ENCODE assay signal across 9 mouse cellular contexts in the genomic region with DNA sequence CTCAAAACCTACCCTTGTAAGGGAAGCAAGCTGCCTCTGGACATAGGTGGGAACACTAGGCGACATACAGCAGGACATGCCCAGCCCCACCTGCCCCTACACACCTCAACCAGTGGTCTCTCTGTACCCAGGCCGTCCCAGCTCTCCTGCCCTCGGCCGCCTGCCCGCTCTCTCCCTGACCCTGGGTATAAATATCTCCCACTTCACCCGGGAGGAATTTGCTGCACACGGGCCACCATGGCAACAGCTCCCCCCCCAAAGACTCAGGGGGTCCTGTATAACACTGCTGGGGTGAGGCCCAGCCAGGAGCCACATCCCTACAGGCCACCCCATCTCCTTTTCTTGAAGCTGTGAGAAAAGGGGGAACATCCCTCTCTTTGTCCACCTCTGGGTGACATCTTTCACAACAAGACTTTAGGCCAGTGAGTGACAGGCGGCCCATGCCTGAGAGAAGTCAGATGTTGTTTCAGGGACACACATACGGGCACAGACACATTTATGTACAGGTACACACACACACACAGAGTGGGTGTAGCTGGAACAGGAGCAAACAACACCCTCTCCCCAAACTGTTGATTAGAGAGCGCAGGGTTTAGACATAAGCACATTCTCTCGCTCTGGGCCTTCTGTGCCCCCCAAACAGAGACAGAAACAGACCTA. TPM values are rescaled to one million over a fixed set of nuclear protein-coding genes. Genes with fewer than 3 reads are reported as not detected.
DNase-seq lines count a peak whose midpoint lies in the region; ATAC-seq lines count a peak whose summit lies in the region.
"Had no signal": no experiment of that assay in that cellular context is flagged by ENCODE, and none has a peak within 500 bp of the region (broad histone marks: within the 10 kb centered on the region; RNA-seq: fewer than 3 reads in every experiment).

No protein-coding gene starts in this region.

- DNase-seq in adrenal gland, postnatal 14 days: peak; percentile 61
- DNase-seq in frontal cortex, adult 2 months (ENCODE audit: extremely low spot score in 1 of 2, low spot score in 1 of 2): no peak
- no peak for DNase-seq in frontal cortex, postnatal 36 days (ENCODE audit: low spot score in 2 of 2)
- DNase-seq in B cell, adult 2 months: no peak

- no peaks in the 10 kb centered on the region; the same call in 1 of the 2 replicates for H3K4me1 ChIP-seq in erythroblast, embryonic 14.5 days (ENCODE audit: control insufficient read depth)
- peaks cover 67% of the 10 kb centered on the region for H3K4me1 ChIP-seq in heart, embryonic 12.5 days (replicated peaks)
- peaks cover 69% of the 10 kb centered on the region for H3K4me1 ChIP-seq in limb, embryonic 15.5 days

- 22% methylated on average over 11 of the region's 11 CpGs for WGBS in heart, embryonic 12.5 days
- 43% methylated on average over 11 of the region's 11 CpGs for WGBS in limb, embryonic 15.5 days

- peak overlapping the region; percentile 71 for H3K9ac ChIP-seq in heart, embryonic 12.5 days
- peak overlapping the region; percentile 32; the same call in 1 of the 2 replicates for H3K9ac ChIP-seq in limb, embryonic 15.5 days

- H3K4me2 ChIP-seq in heart, embryonic 12.5 days: peak overlapping the region; percentile 75
- H3K4me2 ChIP-seq in limb, embryonic 15.5 days: peak overlapping the region; percentile 53

- H3K4me3 ChIP-seq in erythroblast, embryonic 14.5 days (replicated peaks): peak overlapping the region; percentile 26
- peak overlapping the region; percentile 42 for H3K4me3 ChIP-seq in heart, embryonic 12.5 days
- peak overlapping the region; percentile 40 for H3K4me3 ChIP-seq in limb, embryonic 15.5 days

- H3K36me3 ChIP-seq in erythroblast, embryonic 14.5 days (ENCODE audit: control insufficient read depth): no peaks in the 10 kb centered on the region
- no peaks in the 10 kb centered on the region for H3K36me3 ChIP-seq in heart, embryonic 12.5 days
- H3K36me3 ChIP-seq in limb, embryonic 15.5 days: no peaks in the 10 kb centered on the region

- no peak for ATAC-seq in erythroblast, adult 5-6 weeks (replicated peaks; ENCODE audit: low FRiP score, poor library complexity, severe bottlenecking)
- peak; percentile 26 for ATAC-seq in heart, embryonic 12.5 days (ENCODE audit: insufficient number of reproducible peaks, low FRiP score)
- ATAC-seq in limb, embryonic 15.5 days (ENCODE audit: insufficient number of reproducible peaks, low FRiP score, low TSS enrichment, low read depth): no peak

- peaks cover 37% of the 10 kb centered on the region for H3K27me3 ChIP-seq in erythroblast, embryonic 14.5 days (ENCODE audit: control insufficient read depth)
- H3K27me3 ChIP-seq in heart, embryonic 12.5 days (replicated peaks): peaks cover 27% of the 10 kb centered on the region
- peaks cover 48% of the 10 kb centered on the region for H3K27me3 ChIP-seq in limb, embryonic 15.5 days

- H3K27ac ChIP-seq in heart, embryonic 12.5 days (ENCODE audit: poor library complexity, severe bottlenecking): peak overlapping the region; percentile 96
- H3K27ac ChIP-seq in limb, embryonic 15.5 days: peak overlapping the region; percentile 73

- H3K9me3 ChIP-seq in erythroblast, embryonic 14.5 days (ENCODE audit: control insufficient read depth, low read length): no peaks in the 10 kb centered on the region
- H3K9me3 ChIP-seq in heart, embryonic 12.5 days (replicated peaks): no peaks in the 10 kb centered on the region
- H3K9me3 ChIP-seq in limb, embryonic 15.5 days: no peaks in the 10 kb centered on the region

RNA-seq across cellular contexts. Expression of a gene that starts 2.2 kb away (rescaled TPM):
- 0.28 and 1.7 TPM in 2 replicates for polyA plus RNA-seq in erythroblast, embryonic 14.5 days (2012)
- not detected in 2 replicates for total RNA-seq in erythroblast, adult 5-6 weeks (2015; ENCODE audit: low replicate concordance)
- not detected in 2 replicates for total RNA-seq in erythroblast, adult 5-6 weeks (2017; ENCODE audit: low replicate concordance)
- total RNA-seq in adrenal gland, postnatal 14 days (2021): 340 and 374 TPM in 2 replicates
- 927 and 934 TPM in 2 replicates for polyA plus RNA-seq in heart, embryonic 12.5 days (2016; fragmentation: Nextera tagmentation; extraction: Ambion mirVana)
- polyA plus RNA-seq in limb, embryonic 15.5 days (2015; fragmentation: Nextera tagmentation; extraction: Ambion mirVana): 107 and 155 TPM in 2 replicates
- polyA plus RNA-seq in frontal cortex, adult 2 months (2012; rRNA removed): 127 and 169 TPM in 2 replicates

RNA-seq across cellular contexts. Expression of a gene that starts 3.5 kb away (rescaled TPM):
- polyA plus RNA-seq in erythroblast, embryonic 14.5 days (2012): not detected in 2 replicates
- not detected in 2 replicates for total RNA-seq in erythroblast, adult 5-6 weeks (2015; ENCODE audit: low replicate concordance)
- total RNA-seq in erythroblast, adult 5-6 weeks (2017; ENCODE audit: low replicate concordance): not detected in 2 replicates
- 3.6 and 10.7 TPM in 2 replicates for total RNA-seq in adrenal gland, postnatal 14 days (2021)
- 1.4 and 1.7 TPM in 2 replicates for polyA plus RNA-seq in heart, embryonic 12.5 days (2016; fragmentation: Nextera tagmentation; extraction: Ambion mirVana)
- polyA plus RNA-seq in limb, embryonic 15.5 days (2015; fragmentation: Nextera tagmentation; extraction: Ambion mirVana): 13.1 and 19.0 TPM in 2 replicates
- 188 and 275 TPM in 2 replicates for polyA plus RNA-seq in frontal cortex, adult 2 months (2012; rRNA removed)
- polyA plus RNA-seq: C2C12 had no signal

RNA-seq across cellular contexts. Expression of a gene that starts 4.4 kb away (rescaled TPM):
- 0.03 TPM in 1 of 2 replicates, not detected in the other for polyA plus RNA-seq in erythroblast, embryonic 14.5 days (2012)
- not detected in 2 replicates for total RNA-seq in erythroblast, adult 5-6 weeks (2015; ENCODE audit: low replicate concordance)
- not detected in 2 replicates for total RNA-seq in erythroblast, adult 5-6 weeks (2017; ENCODE audit: low replicate concordance)
- total RNA-seq in adrenal gland, postnatal 14 days (2021): 5.6 TPM in 2 replicates
- 0.14 TPM in 1 of 2 replicates, not detected in the other for polyA plus RNA-seq in heart, embryonic 12.5 days (2016; fragmentation: Nextera tagmentation; extraction: Ambion mirVana)
- 0.58 and 0.88 TPM in 2 replicates for polyA plus RNA-seq in limb, embryonic 15.5 days (2015; fragmentation: Nextera tagmentation; extraction: Ambion mirVana)
- polyA plus RNA-seq in frontal cortex, adult 2 months (2012; rRNA removed): 28.1 and 31.7 TPM in 2 replicates

RNA-seq across cellular contexts. Expression of a gene that starts 12.5 kb away (rescaled TPM):
- 1.2 and 1.7 TPM in 2 replicates for polyA plus RNA-seq in erythroblast, embryonic 14.5 days (2012)
- total RNA-seq in erythroblast, adult 5-6 weeks (2015; ENCODE audit: low replicate concordance): 183 and 286 TPM in 2 replicates
- 67.1 and 90.7 TPM in 2 replicates for total RNA-seq in erythroblast, adult 5-6 weeks (2017; ENCODE audit: low replicate concordance)
- 32.7 and 63.0 TPM in 2 replicates for total RNA-seq in adrenal gland, postnatal 14 days (2021)
- 34.8 and 37.3 TPM in 2 replicates for polyA plus RNA-seq in heart, embryonic 12.5 days (2016; fragmentation: Nextera tagmentation; extraction: Ambion mirVana)
- 42.3 and 52.6 TPM in 2 replicates for polyA plus RNA-seq in limb, embryonic 15.5 days (2015; fragmentation: Nextera tagmentation; extraction: Ambion mirVana)
- polyA plus RNA-seq in frontal cortex, adult 2 months (2012; rRNA removed): 37.6 and 40.5 TPM in 2 replicates

RNA-seq across cellular contexts. Expression of a gene that starts 21.7 kb away (rescaled TPM):
- polyA plus RNA-seq in erythroblast, embryonic 14.5 days (2012): not detected in 2 replicates
- total RNA-seq in erythroblast, adult 5-6 weeks (2015; ENCODE audit: low replicate concordance): not detected in 2 replicates
- not detected in 2 replicates for total RNA-seq in erythroblast, adult 5-6 weeks (2017; ENCODE audit: low replicate concordance)
- total RNA-seq in adrenal gland, postnatal 14 days (2021): 2.9 and 5.6 TPM in 2 replicates
- polyA plus RNA-seq in heart, embryonic 12.5 days (2016; fragmentation: Nextera tagmentation; extraction: Ambion mirVana): 0.15 and 0.23 TPM in 2 replicates
- 76.1 and 91.8 TPM in 2 replicates for polyA plus RNA-seq in limb, embryonic 15.5 days (2015; fragmentation: Nextera tagmentation; extraction: Ambion mirVana)
- polyA plus RNA-seq in frontal cortex, adult 2 months (2012; rRNA removed): 1.8 and 2.6 TPM in 2 replicates

Comparison
In these comparisons a context has a peak if more than half of its experiments do, and no peak if none do; other contexts are left out.
1. RNA of a gene that starts 2.2 kb away (polyA plus RNA-seq): 927 to 934 TPM in heart, embryonic 12.5 days, 127 to 169 TPM in frontal cortex, adult 2 months and 107 to 155 TPM in limb, embryonic 15.5 days; 0.28 to 1.7 TPM in erythroblast, embryonic 14.5 days; every median in the first group is over 10 times any median in the second.
2. RNA of a gene that starts 4.4 kb away (polyA plus RNA-seq): 28.1 to 31.7 TPM in frontal cortex, adult 2 months; 0.58 to 0.88 TPM in limb, embryonic 15.5 days, 0.14 TPM in heart, embryonic 12.5 days and 0.03 TPM in erythroblast, embryonic 14.5 days; every median in the first group is over 10 times any median in the second.
3. Peak in every context shown above with its lines, with median percentiles within 50 percentile points of each other: H3K4me3 ChIP-seq.